Mouse (Mus musculus) cerebellum, adult 2 months (tissue): ENCODE results near the gene Heatr5a.

ENCODE experiments used
- CTCF ChIP-seq: fragments of 200-500 bp; IDR thresholded peaks from 2 replicates; pipeline ENCODE4 v1.5.1; 2011; ENCODE audit warnings: low read depth, mild to moderate bottlenecking, control low read depth, low read length, moderate library complexity, borderline replicate concordance; ENCODE audit not compliant: insufficient read depth
- POLR2A ChIP-seq: fragments of 200-500 bp; IDR thresholded peaks from 2 replicates; pipeline ENCODE4 v1.6.1; 2011; ENCODE audit warnings: low read length, control low read depth, borderline replicate concordance; ENCODE audit not compliant: insufficient read depth

GRCm38 (mm10) chr12:51863116-51864002, 107.8 kb downstream of the Heatr5a start:
- TF ChIP-seq CTCF (no peak), POLR2A (no peak)
